Mouse (Mus musculus): ENCODE data around the gene Bag2. TPM values are rescaled to one million over a fixed set of nuclear protein-coding genes. Genes with fewer than 3 reads are reported as not detected.
A peak's percentile ranks its signal among the peaks of the same experiment; 100 is the strongest.

The Bag2 gene
- 10 to 100 TPM; 31.5 to 37.6 TPM for total RNA-seq (2021)
- long read RNA-seq, experiment 1, transcript Bag2-201 (3 exons, 1,860 nt): major isoform, 72 of 95 reads
- long read RNA-seq, experiment 1, partial matches to known transcripts: 3 of 95 reads
- long read RNA-seq, experiment 1, other reads (novel, unspliced or antisense): 20 of 95 reads
- long read RNA-seq, experiment 2, transcript Bag2-201 (3 exons, 1,860 nt): major isoform, 53 of 70 reads
- long read RNA-seq, experiment 2, partial matches to known transcripts: 0 of 70 reads
- long read RNA-seq, experiment 2, other reads (novel, unspliced or antisense): 15 of 70 reads

DNA sequence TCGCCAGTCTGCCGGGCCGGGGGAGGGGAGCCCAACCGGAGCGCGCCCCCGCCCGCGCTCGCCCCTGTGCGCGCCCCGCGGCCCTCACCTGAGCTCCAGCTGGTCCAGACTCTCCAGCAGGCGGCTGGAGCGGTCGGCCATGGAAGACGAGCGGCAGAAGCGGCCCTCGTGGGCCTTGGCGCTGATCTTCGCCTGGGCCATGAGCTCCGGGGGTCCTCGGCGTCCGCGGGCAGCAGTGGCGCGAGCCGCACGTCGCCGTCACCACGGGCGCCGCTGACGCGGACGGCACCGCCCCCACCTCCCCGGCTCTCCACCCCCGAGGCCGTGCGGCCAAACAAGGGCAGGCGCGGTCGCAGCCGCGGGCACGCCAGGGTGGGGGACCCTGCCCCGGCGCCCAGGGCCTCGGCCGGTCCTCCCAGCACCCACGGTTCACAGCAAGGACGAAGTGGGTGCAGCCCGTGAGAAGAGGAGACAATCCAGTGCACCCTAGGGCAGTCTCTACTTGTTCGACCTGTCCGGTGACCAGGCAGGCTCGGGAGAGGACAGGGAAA is at the start of gene Bag2:
Gene Bag2 (minus strand): TSS at position 305 of the 551 bp plus-strand sequence.
- intact Hi-C loops (cut with DNase I): loop anchor here (5.0 to 10.0 kb wide), 2 partner anchors 55 to 207 kb away; partner anchors contain the start of gene Zfp451
- peak; percentile 79 to 80 for DNase-seq

DNA sequence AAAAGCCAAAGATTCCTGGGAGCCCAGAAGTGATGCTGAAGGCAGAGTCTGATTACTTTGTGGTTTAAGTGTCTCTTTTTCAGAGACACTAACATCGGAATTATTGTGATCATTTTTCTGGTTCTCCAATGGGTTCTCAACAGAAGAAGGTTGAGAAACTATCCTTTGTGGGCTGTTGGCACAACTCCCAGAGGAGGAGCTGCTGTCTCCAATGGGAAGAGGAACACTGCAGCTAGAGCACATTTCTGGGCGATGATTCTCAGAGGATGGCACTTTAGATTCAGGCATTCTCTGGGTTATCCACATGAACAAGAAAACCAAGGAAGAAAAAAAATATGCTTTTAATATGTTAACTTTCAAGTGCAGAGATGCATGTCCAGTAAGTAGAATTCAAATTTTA is 45.7 kb upstream of the Bag2 start:
- intact Hi-C loops (cut with DNase I): no loop called here
- DNase-seq: no peak

GRCm38 (mm10) chr1:33799620-33800019 is 42.0 kb upstream of the Bag2 start:
- intact Hi-C loops (cut with DNase I): no loop called here
- no peak for DNase-seq

- peak in 1 of 2 experiments; percentile 25 for DNase-seq
- intact Hi-C loops (cut with DNase I): no loop called here
Observed at GRCm38 (mm10) chr1:33788493-33788892, 30.9 kb upstream of the Bag2 start.

GRCm38 (mm10) chr1:33788072-33788471 is 30.5 kb upstream of the Bag2 start:
- DNase-seq: no peak
- intact Hi-C loops (cut with DNase I): no loop called here

DNA sequence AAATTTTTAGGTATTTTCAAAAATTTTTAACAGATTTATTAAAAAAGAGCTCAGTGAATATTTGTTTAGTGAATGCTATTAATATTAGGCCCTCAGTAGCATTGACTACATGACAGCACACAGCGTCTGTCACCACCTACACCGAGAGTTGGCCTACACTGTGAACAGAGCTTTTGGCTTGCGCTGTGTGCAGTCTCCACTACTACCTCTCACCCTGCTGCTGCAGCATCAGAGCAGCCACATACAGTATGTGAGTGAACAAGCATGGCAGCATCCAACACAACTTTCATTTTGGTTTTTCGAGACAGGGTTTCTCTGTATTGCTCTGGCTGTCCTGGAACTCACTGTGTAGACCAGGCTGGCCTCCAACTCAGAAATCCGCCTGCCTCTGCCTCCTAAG is 27.0 kb upstream of the Bag2 start:
- intact Hi-C loops (cut with DNase I): no loop called here
- no peak for DNase-seq

DNA sequence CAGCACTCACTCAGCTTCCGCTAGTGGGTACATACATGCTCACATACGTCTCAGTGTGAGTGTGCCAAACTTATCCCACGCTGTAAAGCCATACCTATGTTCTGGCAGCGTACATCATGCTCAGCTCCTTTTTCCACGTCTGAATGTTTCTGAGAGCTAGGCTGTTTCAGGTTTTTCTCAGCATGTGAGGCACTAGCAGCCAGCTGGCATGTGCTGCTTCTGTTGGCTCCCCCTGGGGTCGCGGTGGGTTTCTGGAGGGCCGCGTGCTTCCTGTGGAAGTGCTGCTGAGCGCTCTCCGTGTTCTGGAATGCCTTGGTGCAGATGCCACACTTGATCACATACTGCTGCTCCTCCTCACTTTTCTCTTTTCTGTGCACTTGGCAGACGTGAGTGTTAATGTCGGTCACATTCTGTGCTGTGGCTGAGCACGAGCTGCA is 18.6 kb upstream of the Bag2 start:
- DNase-seq: no peak
- intact Hi-C loops (cut with DNase I): no loop called here

DNA sequence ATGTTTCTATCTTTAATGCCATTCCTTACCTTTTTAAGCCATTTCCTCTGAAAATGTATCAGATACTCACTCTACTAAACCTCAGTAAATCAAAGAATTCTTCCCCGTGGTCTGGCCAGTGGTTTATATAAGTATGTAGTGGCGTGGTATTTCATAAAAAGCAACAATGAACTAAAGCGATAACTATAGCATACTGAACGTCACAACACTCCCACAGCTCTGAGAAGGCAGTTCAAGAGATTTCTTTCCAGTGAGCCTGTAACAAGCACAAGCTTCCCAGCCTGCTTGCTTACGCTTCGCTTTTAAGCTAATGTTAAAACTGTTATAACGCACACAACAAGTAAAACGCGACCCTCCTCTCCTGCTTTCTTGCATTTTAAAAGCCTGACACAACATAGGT is 14.5 kb upstream of the Bag2 start:
- intact Hi-C loops (cut with DNase I): no loop called here

GRCm38 (mm10) chr1:33771621-33772020 is 14.0 kb upstream of the Bag2 start:
- no peak for DNase-seq
- intact Hi-C loops (cut with DNase I): no loop called here

More for the DNA sequence above, 14.5 kb upstream of the Bag2 start:
- DNase-seq: no peak

DNA sequence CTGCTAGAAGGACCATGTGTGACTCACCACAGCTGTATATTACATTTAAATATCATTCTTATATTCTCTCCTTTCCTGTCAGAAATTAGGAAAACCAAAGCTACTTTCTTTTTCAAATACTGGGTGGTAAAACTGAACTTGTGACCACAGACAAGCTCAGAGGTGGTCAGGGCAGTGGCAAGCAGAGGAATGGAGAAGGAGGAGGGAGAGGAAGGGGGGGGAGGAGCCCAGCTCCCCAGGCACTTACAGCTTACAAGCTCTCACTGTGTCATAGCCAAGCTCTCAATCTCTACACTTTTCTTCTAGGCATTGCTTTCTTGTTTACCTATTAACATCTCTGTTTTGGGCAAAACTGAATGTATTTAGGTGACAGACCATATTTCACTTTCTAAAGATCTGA is 11.2 kb upstream of the Bag2 start:
- DNase-seq: no peak
- intact Hi-C loops (cut with DNase I): no loop called here

- intact Hi-C loops (cut with DNase I): no loop called here
- DNase-seq: no peak
Observed at GRCm38 (mm10) chr1:33768091-33768787, 10.6 kb upstream of the Bag2 start.

- DNase-seq: no peak
- intact Hi-C loops (cut with DNase I): no loop called here
Observed at GRCm38 (mm10) chr1:33766520-33767508, 9.2 kb upstream of the Bag2 start.

DNA sequence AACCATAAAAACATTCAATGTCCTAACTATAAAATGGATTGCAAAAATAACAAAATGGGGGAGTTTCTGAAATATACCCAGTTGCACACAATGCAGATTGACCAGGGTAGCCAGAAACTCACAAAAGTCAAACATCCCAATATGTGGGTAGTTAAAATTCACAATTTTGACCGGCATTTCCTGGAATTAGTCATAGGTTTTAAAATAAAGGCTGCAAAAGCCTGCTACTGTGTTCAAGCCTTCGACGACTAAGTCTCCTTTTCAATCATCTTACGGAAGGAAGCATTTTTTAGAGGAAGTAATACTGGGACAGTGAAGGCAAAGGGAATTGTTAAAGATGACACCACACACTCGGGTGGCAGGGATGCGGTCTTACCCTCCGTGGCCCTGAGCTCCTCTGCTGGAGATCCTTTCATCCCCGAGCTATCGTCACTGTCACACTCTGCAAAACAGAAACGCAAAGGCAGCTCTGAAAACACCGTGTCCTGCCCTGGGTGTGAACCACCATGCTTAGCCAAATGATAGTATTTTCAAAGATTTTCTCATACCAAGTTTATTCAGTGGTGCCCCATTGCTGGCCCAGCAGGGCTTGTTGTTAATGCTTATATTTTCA is 8.0 kb upstream of the Bag2 start:
- no peak for DNase-seq
- intact Hi-C loops (cut with DNase I): no loop called here

DNA sequence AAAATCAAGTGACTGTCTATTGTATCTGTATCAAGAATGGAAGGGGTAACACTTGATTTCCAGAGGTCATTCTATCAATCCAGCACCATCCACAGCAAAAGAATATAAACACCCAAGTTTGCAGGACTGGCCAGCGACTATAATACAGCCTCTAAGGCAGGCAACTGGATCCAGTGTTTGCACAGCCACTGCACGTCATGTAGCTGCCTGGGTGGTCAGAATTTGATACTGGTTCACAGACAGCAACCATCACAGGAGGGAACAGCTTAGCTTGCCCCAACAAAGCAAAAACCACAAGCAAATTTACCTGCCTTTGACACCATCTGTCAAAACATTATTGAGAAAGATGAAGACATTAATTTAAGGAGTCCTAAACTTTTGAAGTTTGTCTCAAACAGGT is 6.2 kb upstream of the Bag2 start:
- DNase-seq: no peak
- intact Hi-C loops (cut with DNase I): no loop called here

DNA sequence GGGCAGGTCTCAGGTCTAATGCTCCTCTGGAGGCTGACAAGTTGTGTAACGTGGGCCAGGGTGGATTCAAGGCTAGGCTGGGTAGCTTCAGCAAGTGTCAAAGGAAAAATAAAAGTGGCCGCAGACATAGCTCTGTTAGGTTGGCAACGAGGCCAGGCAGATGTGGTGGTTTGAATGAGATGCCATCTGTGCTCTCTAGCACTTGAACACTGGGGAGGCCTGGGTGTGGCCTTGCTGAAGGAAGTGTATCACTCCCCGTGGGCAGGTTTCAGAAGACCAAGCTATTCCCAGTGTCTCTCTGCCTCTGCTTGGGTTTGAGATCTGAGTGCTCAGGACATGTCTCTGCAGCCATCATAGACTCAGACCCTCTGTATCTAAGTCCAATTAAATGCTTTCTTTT is 893 bp upstream of the Bag2 start:
- intact Hi-C loops (cut with DNase I): loop anchor here (5.0 to 10.0 kb wide), 2 partner anchors 54 to 206 kb away; partner anchors contain the start of gene Zfp451

DNA sequence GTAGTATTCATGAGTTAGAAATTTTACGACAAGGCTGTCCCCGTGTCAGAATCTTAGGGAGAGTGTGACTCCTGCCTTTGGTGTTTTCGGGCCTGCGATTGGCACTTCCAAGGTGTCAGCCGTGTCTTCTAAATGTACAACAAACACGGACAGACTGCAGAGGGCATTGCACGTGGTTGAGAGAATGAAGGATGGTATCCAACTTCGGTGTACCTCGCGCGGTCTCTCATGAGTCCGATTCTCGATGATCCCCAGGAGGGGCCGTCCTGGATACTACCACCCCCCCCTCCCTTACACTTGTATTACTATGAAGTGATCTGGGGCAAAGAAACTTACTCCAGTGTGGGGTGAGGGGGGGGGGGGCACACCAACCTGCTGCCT is 572 bp downstream of the Bag2 start:
- peak in 1 of 2 experiments; percentile 16 for DNase-seq
- intact Hi-C loops (cut with DNase I): loop anchor here (5.0 to 10.0 kb wide), 2 partner anchors 55 to 208 kb away; partner anchors contain the start of gene Zfp451

More for the DNA sequence above, 893 bp upstream of the Bag2 start:
- DNase-seq: no peak

GRCm38 (mm10) chr1:33756258-33757032 is 1.1 kb downstream of the Bag2 start:
- intact Hi-C loops (cut with DNase I): loop anchor here (5.0 to 10.0 kb wide), 2 partner anchors 56 to 208 kb away; partner anchors contain the start of gene Zfp451
- DNase-seq: no peak

GRCm38 (mm10) chr1:33755799-33756198 is 1.8 kb downstream of the Bag2 start:
- intact Hi-C loops (cut with DNase I): loop anchor here (5.0 to 10.0 kb wide), 2 partner anchors 57 to 209 kb away; partner anchors contain the start of gene Zfp451
- DNase-seq: no peak
